Mouse (Mus musculus): ENCODE results near the gene Tead1. TPM values are rescaled to one million over a fixed set of nuclear protein-coding genes. Genes with fewer than 3 reads are reported as not detected.

Gene Tead1
- polyA plus RNA-seq, 1 experiment from 2014 or later: 6.0 TPM

DNA sequence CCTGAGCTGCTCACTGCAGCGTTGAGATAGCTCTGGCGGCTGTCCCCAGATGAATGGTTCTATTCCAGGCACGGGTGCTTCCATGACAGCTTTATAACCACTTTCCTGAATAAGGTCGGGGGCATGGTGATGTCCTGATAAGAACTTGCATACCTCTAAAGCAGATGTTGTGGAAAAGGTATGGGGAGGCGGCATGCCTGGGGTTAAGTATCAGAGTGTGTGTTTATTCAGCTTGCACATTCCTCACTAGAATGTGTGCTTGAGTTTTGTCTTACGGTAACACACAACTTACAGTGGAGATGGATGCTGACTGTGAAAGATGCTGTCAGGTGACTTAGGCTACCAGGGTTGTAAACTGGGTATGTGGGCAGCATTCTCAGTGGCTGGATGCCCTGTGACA is 93.7 kb downstream of the Tead1 start:
- H3K4me3 ChIP-seq (ENCODE audit: low read depth, low read length): no peak overlapping the region
- DNase-seq (ENCODE audit: low spot score): no peak
- no peaks in the 10 kb centered on the region for H3K27me3 ChIP-seq (replicated peaks; ENCODE audit: control insufficient read depth, insufficient read depth, low read length)
- 84% methylated on average over 6 of the region's 6 CpGs for WGBS
- H3K27ac ChIP-seq (ENCODE audit: low read depth, low read length): no peak overlapping the region
- ATAC-seq: no peak
- H3K4me1 ChIP-seq (ENCODE audit: control insufficient read depth, insufficient read depth, low read length): peaks cover 16% of the 10 kb centered on the region
- H3K9me3 ChIP-seq (replicated peaks; ENCODE audit: control insufficient read depth, low read length): no peaks in the 10 kb centered on the region
- H3K4me2 ChIP-seq (ENCODE audit: low read length): no peak overlapping the region
- no peaks in the 10 kb centered on the region for H3K36me3 ChIP-seq (ENCODE audit: control insufficient read depth, insufficient read depth, low read length)
- no peak overlapping the region for H3K9ac ChIP-seq (ENCODE audit: low read length)

DNA sequence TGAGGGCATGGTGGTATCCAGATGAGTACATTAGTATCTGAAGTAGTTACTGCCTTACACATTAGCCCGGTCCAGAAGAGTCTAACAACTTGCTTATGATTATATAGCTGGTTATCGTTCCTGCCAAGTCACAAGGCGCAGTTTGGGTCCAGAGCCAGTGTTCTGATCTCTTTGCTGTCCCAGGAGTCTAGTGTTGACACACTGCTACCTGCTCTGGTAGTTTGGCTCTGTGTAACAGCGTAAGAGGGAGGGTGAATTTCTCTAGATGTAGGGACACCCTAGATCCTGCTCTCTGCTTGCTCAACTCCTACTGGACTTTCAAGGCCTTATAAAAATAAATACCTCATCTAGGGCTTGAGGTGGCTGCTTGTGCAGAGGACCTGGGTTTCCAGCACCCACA is 94.5 kb downstream of the Tead1 start:
- H3K9me3 ChIP-seq (replicated peaks; ENCODE audit: control insufficient read depth, low read length): no peaks in the 10 kb centered on the region
- ATAC-seq (no peak), DNase-seq (ENCODE audit: low spot score) (no peak)

DNA sequence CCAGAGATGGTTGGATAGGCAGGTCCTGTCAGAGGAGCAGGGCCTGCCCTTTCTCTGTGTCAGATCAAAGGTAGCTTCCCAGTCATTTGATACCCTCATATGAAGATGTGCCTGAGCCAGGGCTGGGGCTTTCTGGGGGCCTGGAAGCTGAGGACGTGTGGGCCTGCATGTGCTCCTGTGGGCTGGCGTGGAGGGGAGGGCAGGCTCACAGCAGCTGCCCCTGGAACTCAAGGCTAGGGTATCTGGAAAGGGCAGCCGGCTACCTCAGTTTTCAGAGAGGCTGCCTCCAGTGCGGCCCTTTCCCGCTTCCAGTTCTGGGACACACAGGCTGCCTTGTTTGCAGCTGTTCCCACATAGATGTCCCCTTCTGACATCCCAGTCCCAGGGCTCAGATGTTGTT is 96.7 kb downstream of the Tead1 start:
- peaks cover 23% of the 10 kb centered on the region for H3K4me1 ChIP-seq (ENCODE audit: control insufficient read depth, insufficient read depth, low read length)
- DNase-seq (ENCODE audit: low spot score) (no peak), ATAC-seq (no peak)
- H3K9me3 ChIP-seq (replicated peaks; ENCODE audit: control insufficient read depth, low read length): no peaks in the 10 kb centered on the region
- H3K36me3 ChIP-seq (ENCODE audit: control insufficient read depth, insufficient read depth, low read length): no peaks in the 10 kb centered on the region
- no peak overlapping the region for H3K4me2 ChIP-seq (ENCODE audit: low read length)
- no peak overlapping the region for H3K27ac ChIP-seq (ENCODE audit: low read depth, low read length)
- no peak overlapping the region for H3K4me3 ChIP-seq (ENCODE audit: low read depth, low read length)
- no peaks in the 10 kb centered on the region for H3K27me3 ChIP-seq (replicated peaks; ENCODE audit: control insufficient read depth, insufficient read depth, low read length)
- H3K9ac ChIP-seq (ENCODE audit: low read length): no peak overlapping the region
- 67% methylated on average over 5 of the region's 5 CpGs for WGBS

More for the DNA sequence above, 94.5 kb downstream of the Tead1 start:
- 93% methylated on average over 4 of the region's 4 CpGs for WGBS
- Histone ChIP-seq H3K4me2 (ENCODE audit: low read length) (no peak overlapping the region), H3K36me3 (ENCODE audit: control insufficient read depth, insufficient read depth, low read length) (no peaks in the 10 kb centered on the region), H3K27ac (ENCODE audit: low read depth, low read length) (no peak overlapping the region), H3K4me1 (ENCODE audit: control insufficient read depth, insufficient read depth, low read length) (peaks cover 19% of the 10 kb centered on the region), H3K9ac (ENCODE audit: low read length) (no peak overlapping the region), H3K4me3 (ENCODE audit: low read depth, low read length) (no peak overlapping the region), H3K27me3 (replicated peaks; ENCODE audit: control insufficient read depth, insufficient read depth, low read length) (no peaks in the 10 kb centered on the region)

DNA sequence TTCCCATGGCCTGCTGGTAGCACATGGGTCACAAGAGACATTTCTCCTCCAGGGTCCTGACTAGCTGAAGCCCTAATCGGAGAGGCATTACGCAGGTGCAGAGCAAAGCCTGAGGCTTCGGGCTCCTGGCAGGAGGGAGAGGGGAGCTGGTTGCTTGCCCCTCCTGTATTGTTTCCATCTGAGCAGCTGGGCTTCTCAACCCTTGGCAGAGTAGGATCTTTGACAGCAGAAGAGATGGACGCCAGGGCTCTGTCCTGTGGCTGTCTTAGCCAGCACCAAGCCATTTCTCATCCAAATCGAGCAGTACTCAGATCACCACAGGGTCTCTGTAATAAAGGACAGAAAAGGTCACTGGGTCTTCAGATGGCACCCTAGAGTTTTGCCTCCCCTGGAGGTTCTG is 97.6 kb downstream of the Tead1 start:
- Histone ChIP-seq H3K36me3 (ENCODE audit: control insufficient read depth, insufficient read depth, low read length) (no peaks in the 10 kb centered on the region), H3K9ac (ENCODE audit: low read length) (no peak overlapping the region), H3K27ac (ENCODE audit: low read depth, low read length) (no peak overlapping the region), H3K4me3 (ENCODE audit: low read depth, low read length) (no peak overlapping the region), H3K4me1 (ENCODE audit: control insufficient read depth, insufficient read depth, low read length) (peaks cover 18% of the 10 kb centered on the region), H3K4me2 (ENCODE audit: low read length) (no peak overlapping the region), H3K27me3 (replicated peaks; ENCODE audit: control insufficient read depth, insufficient read depth, low read length) (no peaks in the 10 kb centered on the region), H3K9me3 (replicated peaks; ENCODE audit: control insufficient read depth, low read length) (no peaks in the 10 kb centered on the region)
- ATAC-seq (no peak), DNase-seq (ENCODE audit: low spot score) (no peak)
- 69% methylated on average over 5 of the region's 5 CpGs for WGBS

DNA sequence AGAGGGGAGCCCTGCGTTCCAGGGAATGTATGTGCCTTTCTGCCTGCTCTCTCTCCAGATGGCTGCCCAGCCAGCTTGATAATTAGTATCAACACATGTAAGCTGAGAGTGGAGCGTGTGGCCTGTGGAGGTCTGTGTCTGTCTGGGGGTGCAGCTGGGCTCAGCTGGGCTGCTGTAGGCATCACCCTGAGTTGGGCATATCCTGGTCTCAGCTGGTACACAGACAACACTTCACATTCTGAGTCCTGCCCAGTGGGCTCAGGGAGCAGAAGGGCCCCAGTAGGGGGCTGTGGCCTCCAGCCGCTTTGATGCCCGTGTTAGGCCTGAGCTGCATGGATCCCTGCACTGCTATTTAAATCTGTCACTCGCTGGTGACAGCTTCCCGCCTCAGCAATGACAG is 100.5 kb downstream of the Tead1 start:
- DNase-seq (ENCODE audit: low spot score): peak; percentile 68
- H3K27ac ChIP-seq (ENCODE audit: low read depth, low read length): no peak overlapping the region
- 26% methylated on average over 6 of the region's 6 CpGs for WGBS

DNA sequence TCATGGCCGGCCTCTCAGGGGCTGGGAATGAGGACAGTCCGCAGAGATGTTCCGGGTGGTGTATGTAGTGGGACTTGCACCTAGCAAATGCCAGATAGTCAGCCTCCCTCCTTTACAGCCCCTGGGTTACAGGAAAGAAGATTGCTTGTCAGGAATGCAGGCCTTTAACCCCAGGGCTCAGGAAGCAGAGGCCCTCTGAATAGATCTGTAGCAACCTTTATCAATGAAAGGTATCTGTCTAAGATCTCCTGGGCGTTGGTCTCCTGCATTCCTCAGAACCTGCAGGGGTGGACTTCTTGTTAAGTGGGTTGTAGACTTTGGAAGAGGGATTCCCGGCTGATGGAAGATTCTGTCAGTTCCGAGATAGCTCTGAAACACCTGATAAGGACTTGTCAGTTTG is 101.8 kb downstream of the Tead1 start:
- DNase-seq (ENCODE audit: low spot score): no peak
- Histone ChIP-seq H3K4me2 (ENCODE audit: low read length) (no peak overlapping the region), H3K9me3 (replicated peaks; ENCODE audit: control insufficient read depth, low read length) (no peaks in the 10 kb centered on the region), H3K9ac (ENCODE audit: low read length) (no peak overlapping the region), H3K27ac (ENCODE audit: low read depth, low read length) (no peak overlapping the region), H3K36me3 (ENCODE audit: control insufficient read depth, insufficient read depth, low read length) (no peaks in the 10 kb centered on the region), H3K27me3 (replicated peaks; ENCODE audit: control insufficient read depth, insufficient read depth, low read length) (no peaks in the 10 kb centered on the region), H3K4me3 (ENCODE audit: low read depth, low read length) (no peak overlapping the region), H3K4me1 (ENCODE audit: control insufficient read depth, insufficient read depth, low read length) (peaks cover 19% of the 10 kb centered on the region)
- ATAC-seq: no peak
- WGBS: 93% methylated on average over 6 of the region's 6 CpGs

More for the DNA sequence above, 100.5 kb downstream of the Tead1 start:
- Histone ChIP-seq H3K9me3 (replicated peaks; ENCODE audit: control insufficient read depth, low read length) (no peaks in the 10 kb centered on the region), H3K4me1 (ENCODE audit: control insufficient read depth, insufficient read depth, low read length) (peaks cover 18% of the 10 kb centered on the region), H3K4me2 (ENCODE audit: low read length) (no peak overlapping the region), H3K4me3 (ENCODE audit: low read depth, low read length) (no peak overlapping the region), H3K9ac (ENCODE audit: low read length) (no peak overlapping the region), H3K36me3 (ENCODE audit: control insufficient read depth, insufficient read depth, low read length) (no peaks in the 10 kb centered on the region), H3K27me3 (replicated peaks; ENCODE audit: control insufficient read depth, insufficient read depth, low read length) (no peaks in the 10 kb centered on the region)
- ATAC-seq: peak; percentile 74

DNA sequence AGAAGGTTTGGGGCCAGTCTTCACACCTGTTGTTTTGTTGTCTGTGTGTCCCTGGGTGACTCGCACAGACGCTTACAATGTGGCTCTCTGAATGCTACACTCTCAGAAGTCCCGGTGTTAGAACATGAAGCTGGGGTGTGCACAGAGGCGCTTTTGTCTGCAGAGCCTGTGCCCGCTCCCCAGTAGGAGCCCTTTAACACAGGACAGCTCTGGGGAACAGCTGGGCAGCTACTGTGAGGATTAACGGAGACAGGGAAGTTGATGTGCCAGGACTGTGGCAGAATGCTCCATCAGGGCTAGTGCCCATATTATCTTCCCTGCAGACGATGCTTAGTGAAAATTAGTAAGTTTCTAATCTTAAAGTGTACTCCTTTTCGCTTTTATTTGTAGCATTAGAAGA is 102.9 kb downstream of the Tead1 start:
- Histone ChIP-seq H3K27me3 (replicated peaks; ENCODE audit: control insufficient read depth, insufficient read depth, low read length) (no peaks in the 10 kb centered on the region), H3K4me3 (ENCODE audit: low read depth, low read length) (no peak overlapping the region), H3K4me1 (ENCODE audit: control insufficient read depth, insufficient read depth, low read length) (peaks cover 24% of the 10 kb centered on the region), H3K9ac (ENCODE audit: low read length) (no peak overlapping the region), H3K27ac (ENCODE audit: low read depth, low read length) (no peak overlapping the region), H3K4me2 (ENCODE audit: low read length) (no peak overlapping the region), H3K9me3 (replicated peaks; ENCODE audit: control insufficient read depth, low read length) (no peaks in the 10 kb centered on the region), H3K36me3 (ENCODE audit: control insufficient read depth, insufficient read depth, low read length) (no peaks in the 10 kb centered on the region)
- no peak for DNase-seq (ENCODE audit: low spot score)
- 49% methylated on average over 8 of the region's 8 CpGs for WGBS
- ATAC-seq: no peak

DNA sequence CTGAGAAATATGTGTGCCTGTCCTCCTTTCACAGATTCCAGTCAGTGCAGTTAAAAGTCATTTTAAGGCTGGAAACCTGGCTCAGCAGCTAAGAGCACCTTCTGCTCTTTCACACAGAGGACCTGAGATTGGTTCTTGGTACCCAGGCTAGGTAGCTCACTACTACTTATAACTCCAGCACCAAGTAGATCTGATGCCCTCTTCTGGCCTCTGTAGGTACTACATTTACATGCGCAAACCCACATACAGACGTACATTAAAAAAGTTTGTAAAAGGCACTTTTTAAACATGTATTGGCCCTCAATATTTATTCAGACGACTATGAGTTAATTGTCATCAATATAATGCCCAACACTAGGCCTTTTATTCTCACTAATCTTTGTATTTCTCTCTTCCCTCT is 105.2 kb downstream of the Tead1 start:
- Histone ChIP-seq H3K4me2 (ENCODE audit: low read length) (no peak overlapping the region), H3K9me3 (replicated peaks; ENCODE audit: control insufficient read depth, low read length) (no peaks in the 10 kb centered on the region), H3K27ac (ENCODE audit: low read depth, low read length) (no peak overlapping the region), H3K4me3 (ENCODE audit: low read depth, low read length) (no peak overlapping the region), H3K9ac (ENCODE audit: low read length) (no peak overlapping the region), H3K36me3 (ENCODE audit: control insufficient read depth, insufficient read depth, low read length) (no peaks in the 10 kb centered on the region), H3K4me1 (ENCODE audit: control insufficient read depth, insufficient read depth, low read length) (peaks cover 42% of the 10 kb centered on the region), H3K27me3 (replicated peaks; ENCODE audit: control insufficient read depth, insufficient read depth, low read length) (no peaks in the 10 kb centered on the region)
- 90% methylated on average over 3 of the region's 3 CpGs for WGBS
- DNase-seq (ENCODE audit: low spot score) (no peak), ATAC-seq (no peak)

DNA sequence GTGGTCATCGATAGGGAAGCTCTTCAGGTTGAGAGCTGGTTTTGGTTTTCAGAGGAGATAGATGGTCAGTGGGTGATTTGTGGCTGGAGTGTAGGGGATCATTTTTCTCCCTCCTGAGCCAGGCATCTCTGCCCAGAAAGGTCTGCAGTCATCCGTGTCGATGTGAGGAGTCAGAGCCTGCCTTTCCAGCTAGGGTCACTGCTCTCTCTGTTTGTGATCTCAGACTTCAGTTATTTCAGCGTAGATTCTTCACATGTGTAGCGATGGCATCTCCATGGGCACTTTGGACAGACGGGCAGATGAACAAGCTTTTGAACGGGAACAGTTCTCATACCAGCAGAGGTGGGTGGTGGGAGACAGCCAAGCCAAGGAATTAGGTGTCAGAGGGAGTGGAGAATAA is 106.2 kb downstream of the Tead1 start:
- H3K9me3 ChIP-seq (replicated peaks; ENCODE audit: control insufficient read depth, low read length): no peaks in the 10 kb centered on the region
- ATAC-seq (no peak), DNase-seq (ENCODE audit: low spot score) (no peak)
- no peaks in the 10 kb centered on the region for H3K36me3 ChIP-seq (ENCODE audit: control insufficient read depth, insufficient read depth, low read length)
- H3K4me2 ChIP-seq (ENCODE audit: low read length): no peak overlapping the region
- no peak overlapping the region for H3K27ac ChIP-seq (ENCODE audit: low read depth, low read length)
- no peak overlapping the region for H3K9ac ChIP-seq (ENCODE audit: low read length)
- H3K27me3 ChIP-seq (replicated peaks; ENCODE audit: control insufficient read depth, insufficient read depth, low read length): no peaks in the 10 kb centered on the region
- WGBS: 92% methylated on average over 7 of the region's 7 CpGs
- peaks cover 34% of the 10 kb centered on the region for H3K4me1 ChIP-seq (ENCODE audit: control insufficient read depth, insufficient read depth, low read length)
- no peak overlapping the region for H3K4me3 ChIP-seq (ENCODE audit: low read depth, low read length)

All from forebrain, embryonic 14.5 days (tissue).